Mouse (Mus musculus) forebrain, embryonic 16.5 days (tissue): ENCODE data around the gene Kirrel. TPM values are rescaled to one million over a fixed set of nuclear protein-coding genes. Genes with fewer than 3 reads are reported as not detected.

ENCODE experiments used
- ATAC-seq: fragments of 200-750 bp; cut with Nextera tagmentation; 2 replicates; pipeline ENCODE4 v1.8.0; 2017; ENCODE audit warnings: mild to moderate bottlenecking, moderate library complexity
- H3K27ac ChIP-seq: fragments of 300-500 bp; sonication (generic); 2 replicates; pipeline ENCODE4 v1.5.1; 2014; ENCODE audit warnings: low read length, control low read depth
- H3K27me3 ChIP-seq: fragments of 300-500 bp; sonication (generic); replicated peaks from 2 replicates; pipeline ENCODE4 v1.6.1; 2014; ENCODE audit warnings: low read length; ENCODE audit not compliant: control insufficient read depth, insufficient read depth
- H3K36me3 ChIP-seq: fragments of 300-500 bp; sonication (generic); 2 replicates; pipeline ENCODE4 v1.6.1; 2014; ENCODE audit not compliant: control insufficient read depth, insufficient read depth
- H3K4me1 ChIP-seq: fragments of 300-500 bp; sonication (generic); replicated peaks from 2 replicates; pipeline ENCODE4 v1.6.1; 2014; ENCODE audit warnings: low read length; ENCODE audit not compliant: control insufficient read depth, insufficient read depth
- H3K4me2 ChIP-seq: fragments of 300-500 bp; sonication (generic); 2 replicates; pipeline ENCODE4 v1.6.1; 2014; ENCODE audit warnings: mild to moderate bottlenecking, low read length, control low read depth
- H3K4me3 ChIP-seq: fragments of 300-500 bp; sonication (generic); replicated peaks from 2 replicates; pipeline ENCODE4 v1.5.1; 2014; ENCODE audit warnings: mild to moderate bottlenecking, low read length, control low read depth
- H3K9ac ChIP-seq: fragments of 300-500 bp; sonication (generic); replicated peaks from 2 replicates; pipeline ENCODE4 v1.6.1; 2014; ENCODE audit warnings: low read depth, low read length, control low read depth
- H3K9me3 ChIP-seq: fragments of 300-500 bp; sonication (generic); 2 replicates; pipeline ENCODE4 v1.6.1; 2016; ENCODE audit warnings: low read length; ENCODE audit not compliant: control insufficient read depth
- WGBS: fragments of 180-500 bp; shearing (Covaris S2); extraction: QIAGEN DNeasy Blood & Tissue Kit; methylation state at CpG from one replicate; pipeline ENCODE4 v1.1.7; 2014; 5-methylcytosine and 5-hydroxymethylcytosine counted together
- polyA plus RNA-seq: library from polyadenylated mRNA; unstranded; fragments of >200 nt; fragmentation: Nextera tagmentation; extraction: Ambion mirVana; gene quantifications from 2 replicates; pipeline ENCODE4 v1.2.1, GENCODE M21; 2015

Kirrel gene
- polyA plus RNA-seq, 1 experiment from 2014 or later, result 4.6 TPM

- Histone ChIP-seq H3K9ac (peak overlapping the region; percentile 59), H3K4me1 (peaks cover 38% of the 10 kb centered on the region), H3K27me3 (no peaks in the 10 kb centered on the region), H3K4me3 (peak overlapping the region; percentile 50), H3K36me3 (no peaks in the 10 kb centered on the region), H3K4me2 (peak overlapping the region; percentile 58), H3K9me3 (no peaks in the 10 kb centered on the region), H3K27ac (peak overlapping the region; percentile 59)
- 32% methylated on average over 12 of the region's 13 CpGs for WGBS
- ATAC-seq, result no peak
Observed at GRCm38 (mm10) chr3:87171201-87172100, 3.1 kb downstream of the Kirrel start.

GRCm38 (mm10) chr3:87169402-87170015 is 5.0 kb downstream of the Kirrel start:
- H3K4me1 ChIP-seq, result peaks cover 38% of the 10 kb centered on the region
- 40% methylated on average over 5 of the region's 5 CpGs for WGBS
- no peak overlapping the region for H3K4me3 ChIP-seq
- no peaks in the 10 kb centered on the region for H3K27me3 ChIP-seq
- H3K27ac ChIP-seq, result no peak overlapping the region
- no peak for ATAC-seq
- 0 out of 2 replicates have a peak overlapping the region, but pooled peaks have one; percentile 3 for H3K4me2 ChIP-seq
- no peak overlapping the region for H3K9ac ChIP-seq
- H3K9me3 ChIP-seq, result no peaks in the 10 kb centered on the region
- no peaks in the 10 kb centered on the region for H3K36me3 ChIP-seq

- H3K4me2 ChIP-seq, result no peak overlapping the region
- no peak overlapping the region for H3K27ac ChIP-seq
- no peak for ATAC-seq
- no peaks in the 10 kb centered on the region for H3K36me3 ChIP-seq
- H3K4me1 ChIP-seq, result peaks cover 44% of the 10 kb centered on the region
- WGBS, result 67% methylated on average over 7 of the region's 7 CpGs
- H3K4me3 ChIP-seq, result no peak overlapping the region
- no peak overlapping the region for H3K9ac ChIP-seq
- no peaks in the 10 kb centered on the region for H3K9me3 ChIP-seq
- H3K27me3 ChIP-seq, result no peaks in the 10 kb centered on the region
Observed at GRCm38 (mm10) chr3:87168756-87169155, 5.8 kb downstream of the Kirrel start.

DNA sequence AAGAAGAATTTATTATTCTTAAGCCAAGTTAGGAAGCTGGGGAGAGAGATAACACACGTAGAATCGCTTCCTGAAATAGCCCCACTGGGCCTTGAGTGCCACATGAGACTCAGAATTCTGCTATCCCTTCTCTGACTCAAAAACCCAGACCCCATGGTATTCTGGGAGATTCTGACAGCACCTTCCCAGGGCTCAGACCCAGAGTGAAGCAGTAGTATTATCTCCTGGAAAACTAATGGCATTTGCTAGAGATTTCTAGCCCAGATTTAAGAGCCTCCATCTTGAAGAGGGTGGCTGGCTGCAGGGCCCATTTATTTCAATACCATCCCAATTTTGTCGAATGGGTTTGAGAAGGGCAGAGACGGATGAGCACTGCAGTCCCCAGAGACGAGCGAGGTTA is 6.9 kb downstream of the Kirrel start:
- no peak for ATAC-seq
- Histone ChIP-seq H3K27ac (no peak overlapping the region), H3K36me3 (no peaks in the 10 kb centered on the region), H3K4me3 (no peak overlapping the region), H3K27me3 (no peaks in the 10 kb centered on the region), H3K9me3 (no peaks in the 10 kb centered on the region), H3K9ac (no peak overlapping the region), H3K4me2 (no peak overlapping the region), H3K4me1 (peaks cover 33% of the 10 kb centered on the region)
- 89% methylated on average over 6 of the region's 6 CpGs for WGBS

- ATAC-seq, result no peak
- no peaks in the 10 kb centered on the region for H3K9me3 ChIP-seq
- 27% methylated on average over 8 of the region's 8 CpGs for WGBS
- H3K27ac ChIP-seq, result no peak overlapping the region
- H3K27me3 ChIP-seq, result no peaks in the 10 kb centered on the region
- no peak overlapping the region for H3K4me3 ChIP-seq
- no peaks in the 10 kb centered on the region for H3K36me3 ChIP-seq
- H3K4me1 ChIP-seq, result peaks cover 32% of the 10 kb centered on the region
- no peak overlapping the region for H3K9ac ChIP-seq
- H3K4me2 ChIP-seq, result no peak overlapping the region
Observed at GRCm38 (mm10) chr3:87165291-87165881, 9.2 kb downstream of the Kirrel start.

GRCm38 (mm10) chr3:87164099-87164815 is 10.3 kb downstream of the Kirrel start:
- WGBS, result 90% methylated on average over 6 of the region's 6 CpGs
- H3K9me3 ChIP-seq, result no peaks in the 10 kb centered on the region
- H3K27ac ChIP-seq, result no peak overlapping the region
- H3K4me3 ChIP-seq, result no peak overlapping the region
- peaks cover 35% of the 10 kb centered on the region for H3K4me1 ChIP-seq
- H3K27me3 ChIP-seq, result no peaks in the 10 kb centered on the region
- no peak overlapping the region for H3K4me2 ChIP-seq
- ATAC-seq, result no peak
- H3K36me3 ChIP-seq, result no peaks in the 10 kb centered on the region
- no peak overlapping the region for H3K9ac ChIP-seq

- WGBS, result 58% methylated on average over 4 of the region's 4 CpGs
- H3K9ac ChIP-seq, result no peak overlapping the region
- H3K4me2 ChIP-seq, result no peak overlapping the region
- ATAC-seq, result no peak
- H3K4me3 ChIP-seq, result no peak overlapping the region
- H3K36me3 ChIP-seq, result no peaks in the 10 kb centered on the region
- no peaks in the 10 kb centered on the region for H3K27me3 ChIP-seq
- H3K4me1 ChIP-seq, result peaks cover 39% of the 10 kb centered on the region
- H3K9me3 ChIP-seq, result no peaks in the 10 kb centered on the region
- no peak overlapping the region for H3K27ac ChIP-seq
Observed at GRCm38 (mm10) chr3:87163116-87163515, 11.4 kb downstream of the Kirrel start.

GRCm38 (mm10) chr3:87162380-87162779 is 12.2 kb downstream of the Kirrel start:
- Histone ChIP-seq H3K4me2 (no peak overlapping the region), H3K36me3 (no peaks in the 10 kb centered on the region), H3K9ac (no peak overlapping the region), H3K4me3 (no peak overlapping the region), H3K27ac (no peak overlapping the region), H3K4me1 (peaks cover 47% of the 10 kb centered on the region), H3K9me3 (no peaks in the 10 kb centered on the region), H3K27me3 (no peaks in the 10 kb centered on the region)
- 75% methylated on average over 5 of the region's 5 CpGs for WGBS
- no peak for ATAC-seq

GRCm38 (mm10) chr3:87161601-87162000 is 12.9 kb downstream of the Kirrel start:
- no peak overlapping the region for H3K4me3 ChIP-seq
- no peaks in the 10 kb centered on the region for H3K27me3 ChIP-seq
- H3K9me3 ChIP-seq, result no peaks in the 10 kb centered on the region
- H3K36me3 ChIP-seq, result no peaks in the 10 kb centered on the region
- no peak overlapping the region for H3K4me2 ChIP-seq
- peaks cover 47% of the 10 kb centered on the region for H3K4me1 ChIP-seq
- WGBS, result 77% methylated on average over 5 of the region's 5 CpGs
- H3K9ac ChIP-seq, result no peak overlapping the region
- peak overlapping the region; percentile 68 for H3K27ac ChIP-seq
- ATAC-seq, result no peak
